Mouse (Mus musculus) adrenal gland, adult 18-20 months (tissue): ENCODE data around the gene Syne3. TPM values are rescaled to one million over a fixed set of nuclear protein-coding genes. Genes with fewer than 3 reads are reported as not detected.

Experiments
- DNase-seq, 2 experiments: peaks; one replicate each; pipeline ENCODE4 v3.0.0; 2021 to 2022; ENCODE audit warnings: low spot score in 2 of 2
- total RNA-seq, 2 experiments: library from RNA; stranded (reverse); gene quantifications; 1 replicate in 1 of 2; 2 replicates in 1 of 2; pipeline ENCODE4 v1.2.3; 2021

The Syne3 gene
- total RNA-seq, 2 experiments from 2014 or later: 9.3 to 11.4 TPM

GRCm38 (mm10) chr12:105027323-105027991 is 17.8 kb upstream of the Syne3 start:
- peak; percentile 77 to 79 for DNase-seq

- DNase-seq: no peak
Measured at GRCm38 (mm10) chr12:105025947-105026586, 16.5 kb upstream of the Syne3 start.

GRCm38 (mm10) chr12:105025271-105025946 is 15.8 kb upstream of the Syne3 start:
- DNase-seq: peak; percentile 71 to 80

GRCm38 (mm10) chr12:105022776-105023175 is 13.2 kb upstream of the Syne3 start:
- DNase-seq: no peak

GRCm38 (mm10) chr12:105022141-105022540 is 12.5 kb upstream of the Syne3 start:
- DNase-seq: no peak

- no peak for DNase-seq
Measured at GRCm38 (mm10) chr12:105021441-105022069, 11.9 kb upstream of the Syne3 start.

GRCm38 (mm10) chr12:105019359-105020219 is 10.0 kb upstream of the Syne3 start:
- DNase-seq: peak; percentile 61 to 73

- no peak for DNase-seq
Measured at GRCm38 (mm10) chr12:105016639-105017038, 7.0 kb upstream of the Syne3 start.

GRCm38 (mm10) chr12:105016199-105016598 is 6.6 kb upstream of the Syne3 start:
- DNase-seq: no peak

- DNase-seq: peak; percentile 57 to 65
Measured at GRCm38 (mm10) chr12:105013065-105013464, 3.5 kb upstream of the Syne3 start.

- no peak for DNase-seq
Measured at GRCm38 (mm10) chr12:105012314-105012713, 2.7 kb upstream of the Syne3 start.

GRCm38 (mm10) chr12:105011589-105011988 is 2.0 kb upstream of the Syne3 start:
- no peak for DNase-seq

- no peak for DNase-seq
Measured at GRCm38 (mm10) chr12:105010213-105010790, 693 bp upstream of the Syne3 start.

GRCm38 (mm10) chr12:105008752-105009178 is 844 bp downstream of the Syne3 start:
- no peak for DNase-seq

GRCm38 (mm10) chr12:105008150-105008549 is 1.5 kb downstream of the Syne3 start:
- DNase-seq: no peak

- DNase-seq: no peak
Measured at GRCm38 (mm10) chr12:105005715-105005972, 4.0 kb downstream of the Syne3 start.

GRCm38 (mm10) chr12:105004956-105005714 is 4.5 kb downstream of the Syne3 start:
- peak in 1 of 2 experiments; percentile 53 for DNase-seq

- no peak for DNase-seq
Measured at GRCm38 (mm10) chr12:105003715-105004114, 5.9 kb downstream of the Syne3 start.

- DNase-seq: no peak
Measured at GRCm38 (mm10) chr12:105003158-105003557, 6.5 kb downstream of the Syne3 start.
